Mouse (Mus musculus) brain, embryonic 14.5 days (tissue): Measurements from ENCODE around the gene Myod1. TPM values are rescaled to one million over a fixed set of nuclear protein-coding genes. Genes with fewer than 3 reads are reported as not detected.

Experiments used
- DNase-seq: peaks from one replicate; pipeline ENCODE4 v3.0.0-alpha.2; 2011; ENCODE audit warnings: low read depth
- CTCF ChIP-seq: fragments of 200-500 bp; IDR thresholded peaks from 2 replicates; pipeline ENCODE4 v1.5.1; 2012; ENCODE audit warnings: inconsistent platforms, mild to moderate bottlenecking, moderate library complexity, borderline replicate concordance; ENCODE audit not compliant: insufficient read depth, insufficient read length; ENCODE audit errors: extremely low read depth
- POLR2A ChIP-seq: fragments of 200-500 bp; IDR thresholded peaks from 2 replicates; pipeline ENCODE4 v1.6.1; 2012; ENCODE audit warnings: mild to moderate bottlenecking, inconsistent platforms, borderline replicate concordance; ENCODE audit not compliant: poor library complexity, insufficient read depth, insufficient read length, severe bottlenecking; ENCODE audit errors: extremely low read depth
- polyA plus RNA-seq: library from polyadenylated mRNA; depleted of rRNA; stranded (reverse); fragments of >200 nt; gene quantifications from 2 replicates; pipeline ENCODE4 v1.2.3, GENCODE M21; 2012; rRNA removed

The Myod1 gene
- polyA plus RNA-seq, 1 experiment: 0.74 TPM

DNA sequence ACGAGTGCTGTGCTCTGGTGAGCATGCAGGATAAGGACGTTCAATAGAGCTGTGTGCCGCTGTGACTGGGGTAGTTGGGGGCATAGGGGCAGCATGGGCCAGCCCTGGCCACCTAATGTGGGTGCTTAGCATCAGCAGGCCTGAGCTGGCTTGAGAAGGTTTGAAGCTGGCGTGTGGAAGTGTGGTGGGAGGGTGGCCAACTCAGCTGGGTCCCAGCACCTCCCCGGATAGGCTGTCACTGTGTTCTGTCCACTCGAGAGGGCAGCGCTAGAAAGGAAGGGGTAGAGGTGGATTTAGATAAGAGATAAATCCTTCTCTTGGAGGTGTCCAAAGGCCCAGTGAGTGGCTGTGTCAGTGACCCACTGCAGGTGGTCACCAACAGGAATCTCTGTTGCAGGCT is 41.2 kb downstream of the Myod1 start:
- no peak for TF ChIP-seq CTCF
- TF ChIP-seq POLR2A: no peak
- DNase-seq: no peak

DNA sequence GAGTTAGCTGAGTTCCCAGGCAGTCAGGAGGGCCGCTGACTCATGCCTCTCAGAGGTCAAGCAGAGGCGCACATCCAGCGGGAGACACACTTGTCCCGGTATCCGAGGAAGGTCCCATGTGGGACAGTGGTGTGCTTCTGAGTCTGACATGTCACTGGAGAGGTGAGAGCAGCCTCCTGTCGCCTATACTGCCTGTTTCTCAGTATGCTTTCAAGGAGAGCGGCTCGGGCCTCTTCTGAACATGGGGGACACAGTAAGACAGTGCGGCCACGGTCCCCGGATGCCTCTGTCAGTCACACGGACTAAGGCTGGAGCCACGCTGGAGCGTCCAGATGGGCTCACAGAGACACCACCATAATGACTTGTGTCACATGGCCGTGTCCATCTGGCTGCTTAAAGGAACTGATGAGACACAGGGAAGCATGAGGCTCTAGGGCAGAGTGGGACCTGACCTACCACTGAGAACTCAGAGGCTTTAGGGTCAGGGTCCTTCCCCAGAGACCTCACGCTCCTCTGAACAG is 41.9 kb downstream of the Myod1 start:
- DNase-seq: peak; percentile 20
- TF ChIP-seq POLR2A: no peak
- no peak for TF ChIP-seq CTCF

DNA sequence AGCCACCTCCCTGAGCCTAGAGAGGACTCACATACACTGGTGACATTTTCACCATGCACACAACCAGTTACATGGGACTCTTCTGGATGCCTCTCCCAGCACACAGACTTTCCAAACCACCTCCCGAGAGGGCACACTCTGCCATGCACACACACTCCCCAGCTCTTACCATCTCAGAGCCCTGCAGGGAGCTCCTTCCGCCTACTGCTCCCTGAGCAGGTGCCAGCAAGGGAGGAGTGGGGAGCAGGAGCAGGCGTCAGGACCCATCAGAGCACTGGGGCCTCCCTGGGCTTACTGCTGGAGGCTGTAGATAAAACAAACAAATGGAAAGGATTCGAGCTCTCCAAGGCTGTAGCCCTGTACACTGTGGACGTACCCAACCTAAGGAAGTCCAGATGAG is 45.3 kb downstream of the Myod1 start:
- no peak for TF ChIP-seq CTCF
- TF ChIP-seq POLR2A: no peak
- peak; percentile 18 for DNase-seq

DNA sequence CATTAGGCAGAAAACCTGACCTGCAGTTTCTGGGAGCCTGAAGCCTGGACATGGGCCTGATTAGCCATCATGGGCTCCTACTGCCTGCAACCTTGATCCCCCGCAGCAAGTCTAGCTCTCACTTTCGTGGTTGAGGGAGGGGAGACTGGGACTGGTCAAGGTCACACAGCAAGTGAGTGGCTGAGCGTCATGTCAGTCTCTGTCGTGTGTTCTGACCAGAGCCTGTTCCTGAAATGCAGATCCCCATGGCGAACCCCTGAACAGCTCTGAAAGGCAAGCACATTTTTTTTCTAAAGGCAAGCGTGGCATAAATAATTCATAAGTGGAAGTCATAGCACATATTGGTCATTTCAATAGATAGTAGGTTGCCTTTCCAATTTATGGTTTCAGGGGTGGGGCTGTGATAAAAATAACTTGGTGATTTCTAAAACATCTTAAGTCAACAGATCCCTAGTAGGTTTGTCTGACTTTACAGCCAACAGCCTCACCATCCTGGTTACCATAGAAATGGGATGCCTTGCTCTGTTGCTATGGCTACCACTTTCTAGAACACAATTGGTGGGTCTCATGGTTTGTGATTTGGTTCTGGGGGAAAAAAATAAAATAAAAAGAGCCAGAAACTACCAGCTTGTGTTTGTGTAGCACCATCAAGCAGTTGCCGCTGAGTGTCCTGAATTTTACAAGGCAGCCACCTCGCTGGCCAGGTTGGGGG is 45.9 kb downstream of the Myod1 start:
- TF ChIP-seq POLR2A: no peak
- TF ChIP-seq CTCF: no peak
- DNase-seq: peak; percentile 87

DNA sequence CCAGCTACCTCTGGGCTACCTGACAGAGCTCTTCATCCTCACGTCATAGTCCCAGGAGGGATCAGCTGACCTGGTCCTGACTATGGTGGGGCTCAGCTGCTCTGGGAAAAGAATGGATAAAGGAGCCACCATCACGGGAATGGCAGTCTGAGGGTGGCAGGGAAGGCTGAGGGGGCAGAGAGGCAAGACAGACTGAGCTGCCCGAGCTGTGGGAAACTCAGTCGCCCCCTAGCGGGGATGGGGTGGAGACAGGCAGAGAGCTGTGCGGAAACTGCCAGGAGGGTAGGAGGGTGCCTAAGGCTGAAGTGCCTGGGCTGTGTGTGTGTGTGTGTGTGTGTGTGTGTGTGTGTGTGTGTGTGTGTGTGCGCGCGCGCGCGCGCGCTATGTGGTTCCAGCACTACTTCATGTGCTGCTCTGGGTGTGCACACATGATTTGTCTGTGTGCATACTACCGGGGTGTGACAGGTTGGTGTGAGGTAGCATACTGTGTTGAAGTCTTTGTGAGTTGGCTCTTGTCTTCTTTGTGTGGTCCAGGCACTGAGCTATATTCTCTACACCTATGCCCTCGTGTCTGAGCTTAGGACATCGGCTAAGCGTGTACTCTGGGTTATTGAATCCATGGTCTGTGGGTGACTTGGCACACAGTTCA is 46.6 kb downstream of the Myod1 start:
- peak; percentile 72 for DNase-seq
- TF ChIP-seq POLR2A (no peak), CTCF (peak; percentile 76)

DNA sequence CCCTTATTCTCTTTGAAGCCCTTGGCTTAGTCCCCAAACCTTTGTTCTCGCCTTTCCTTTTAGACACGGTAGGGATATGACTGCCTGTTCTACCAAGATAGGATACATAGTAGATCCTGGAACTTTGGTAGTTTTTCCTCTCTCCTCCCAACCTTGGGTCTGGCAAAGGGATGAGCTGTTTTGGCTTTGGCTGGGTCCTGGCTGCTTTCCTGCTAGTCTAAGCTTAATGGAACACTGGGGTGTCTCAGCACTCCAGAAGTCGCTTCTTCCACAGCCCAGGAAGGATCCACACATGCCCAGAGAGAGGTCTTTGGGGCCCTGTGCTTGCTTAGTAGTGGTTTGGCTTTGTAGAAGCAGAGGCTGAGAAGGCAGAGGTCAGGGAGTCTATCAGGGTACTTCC is 47.7 kb downstream of the Myod1 start:
- DNase-seq: peak; percentile 22
- TF ChIP-seq POLR2A (no peak), CTCF (no peak)

DNA sequence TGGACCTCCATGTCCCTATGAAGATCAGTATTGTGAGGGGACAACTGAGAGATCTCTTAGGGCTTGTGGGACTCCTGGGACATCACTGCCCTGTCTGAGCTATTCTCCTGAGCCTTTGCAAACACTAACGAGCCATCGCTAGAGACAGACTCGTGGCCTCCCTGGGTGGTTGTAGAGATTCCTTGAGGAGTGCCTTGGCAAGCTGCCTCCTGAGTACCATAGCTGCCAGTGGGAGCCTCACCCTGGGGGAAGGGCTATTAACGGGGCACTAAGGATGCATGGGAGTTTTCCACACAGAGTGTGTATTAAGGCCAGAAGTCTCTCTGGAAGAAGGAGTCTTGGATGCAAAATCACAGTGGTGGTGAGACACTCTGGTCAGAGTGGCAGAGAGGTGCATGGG is 48.7 kb downstream of the Myod1 start:
- TF ChIP-seq POLR2A: no peak
- TF ChIP-seq CTCF: no peak
- DNase-seq: peak; percentile 37

Other genes with a start within 250 kb of the Myod1 start
- gene Abcc8, start 196.4 kb upstream of the Myod1 start, polyA plus RNA-seq: 12.3 and 15.0 TPM in 2 replicates
- 0.79 and 1.2 TPM in 2 replicates for gene Ush1c, start 138.0 kb upstream of the Myod1 start, polyA plus RNA-seq
- gene Otog, start 135.5 kb upstream of the Myod1 start, polyA plus RNA-seq: 0.06 and 0.22 TPM in 2 replicates
- 14.9 and 28.9 TPM in 2 replicates for gene Kcnc1, start 20.0 kb downstream of the Myod1 start, polyA plus RNA-seq